Mouse (Mus musculus) cerebellum, adult (tissue): ENCODE data around the gene Gm10647.
"Not testable (repeated sequence)": the region's sequence is repeated elsewhere in the genome, so short reads cannot be mapped to it uniquely, and the experiment has no call there.

Experiments
- ATAC-seq: cut with Nextera tagmentation; 2 replicates; pipeline ENCODE4 v1.9.2; 2017; ENCODE audit warnings: mild to moderate bottlenecking, moderate library complexity, mixed read lengths; ENCODE audit not compliant: insufficient number of reproducible peaks, low FRiP score, low TSS enrichment

Gm10647 gene

DNA sequence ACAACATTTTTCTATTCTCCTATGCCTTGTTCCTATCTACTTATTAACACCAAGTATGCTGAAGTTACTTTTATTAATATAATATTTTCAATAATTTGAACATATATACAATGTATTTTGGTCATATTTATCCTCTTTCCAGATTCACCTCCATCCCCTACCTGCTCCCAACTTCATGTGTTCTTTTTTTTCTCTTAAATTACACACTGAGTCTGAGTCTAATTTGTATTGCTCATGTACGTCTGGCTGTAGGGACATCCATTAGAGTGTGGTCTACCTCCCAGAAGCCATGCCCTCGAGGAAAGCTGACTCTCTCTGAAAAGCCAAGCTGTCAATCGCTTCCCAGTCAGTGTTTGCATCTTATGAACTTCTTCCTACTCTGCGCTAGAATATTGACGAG, at the start of gene Gm10647:
Gm10647 (plus strand) TSS at position 301 of the 400 bp plus-strand sequence.
- no peak for ATAC-seq

DNA sequence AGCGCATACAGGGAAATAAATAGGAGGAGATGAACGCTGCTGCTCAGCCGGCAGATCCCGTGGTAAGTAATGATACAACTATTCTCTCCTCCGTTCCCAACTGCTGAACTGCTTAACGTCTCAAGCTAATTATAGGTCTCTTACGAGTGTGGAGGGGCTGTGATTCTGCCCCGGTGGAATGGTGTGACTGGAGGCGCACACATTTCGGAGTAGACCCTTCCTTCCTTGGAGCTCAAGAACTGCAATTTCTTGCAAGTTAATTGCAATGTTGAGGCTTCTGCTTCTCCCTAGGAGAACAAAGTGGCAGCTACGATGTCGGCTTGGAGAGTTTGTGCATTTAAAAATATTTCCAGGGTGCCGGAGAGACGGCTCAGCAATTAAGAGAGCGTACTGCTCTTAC, 48.4 kb upstream of the Gm10647 start:
- no peak for ATAC-seq

DNA sequence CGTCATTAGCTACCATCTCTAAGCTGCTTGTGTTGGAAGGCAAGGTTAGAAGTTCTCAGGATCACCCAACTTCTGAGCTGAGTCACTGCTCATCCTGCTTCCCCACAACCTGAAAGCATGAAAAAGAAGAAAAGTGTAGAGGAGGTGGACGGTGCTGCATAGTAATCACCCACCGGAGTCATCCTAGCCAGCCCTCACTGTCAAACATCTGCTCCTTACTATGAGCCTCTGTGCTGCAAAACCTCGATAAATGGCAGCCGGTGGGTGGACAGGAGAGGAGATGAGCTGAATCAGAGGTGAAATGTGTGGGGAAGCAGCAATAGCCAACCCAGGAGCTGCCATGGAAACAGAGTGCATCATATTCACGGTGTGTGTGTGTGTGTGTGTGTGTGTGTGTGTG, 44.0 kb upstream of the Gm10647 start:
- no peak for ATAC-seq

DNA sequence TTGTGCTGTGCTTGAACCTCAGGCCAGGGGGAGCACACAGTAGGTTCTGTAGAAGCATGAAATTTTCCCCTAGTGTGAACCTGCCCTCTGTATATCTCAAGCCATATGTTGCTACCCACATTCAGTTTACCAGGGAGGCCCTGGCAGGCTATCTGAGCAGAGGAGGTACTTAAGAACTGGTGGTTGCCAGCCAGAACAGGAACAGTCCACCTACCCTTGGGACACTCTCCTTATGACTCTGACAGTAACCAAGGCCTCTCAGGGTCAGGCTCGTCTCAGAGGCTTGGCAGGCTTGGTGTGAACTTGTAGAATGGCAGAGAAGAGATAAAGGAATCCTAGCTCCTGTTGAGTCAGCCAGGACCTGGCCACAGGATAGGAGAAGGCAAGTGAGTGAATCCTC, 35.8 kb upstream of the Gm10647 start:
- no peak for ATAC-seq

GRCm38 (mm10) chr9:66768721-66769120, 28.1 kb upstream of the Gm10647 start:
- no peak for ATAC-seq

DNA sequence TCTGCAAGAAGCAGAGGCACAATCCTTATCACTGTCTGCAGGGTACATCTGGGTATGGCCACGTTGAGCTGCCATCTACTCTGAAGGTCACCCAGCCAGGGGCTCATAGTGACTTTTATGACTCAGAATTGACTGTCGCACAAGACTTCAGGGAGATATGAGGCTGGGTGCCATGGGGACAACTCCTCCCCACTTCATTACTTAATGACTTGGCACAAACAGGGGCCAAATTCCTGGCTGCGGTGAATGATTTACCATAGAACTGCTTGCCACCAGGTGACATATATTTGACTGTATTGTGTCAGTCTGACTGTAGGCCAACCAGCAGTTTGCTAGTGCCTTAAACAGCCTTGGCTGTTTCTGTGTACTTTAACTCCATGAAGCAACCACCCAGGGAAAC, 27.6 kb upstream of the Gm10647 start:
- ATAC-seq, result no peak

- no peak for ATAC-seq
Measured at GRCm38 (mm10) chr9:66770701-66771100, 26.1 kb upstream of the Gm10647 start.

GRCm38 (mm10) chr9:66784552-66784951, 12.3 kb upstream of the Gm10647 start:
- ATAC-seq, result not testable (repeated sequence)

DNA sequence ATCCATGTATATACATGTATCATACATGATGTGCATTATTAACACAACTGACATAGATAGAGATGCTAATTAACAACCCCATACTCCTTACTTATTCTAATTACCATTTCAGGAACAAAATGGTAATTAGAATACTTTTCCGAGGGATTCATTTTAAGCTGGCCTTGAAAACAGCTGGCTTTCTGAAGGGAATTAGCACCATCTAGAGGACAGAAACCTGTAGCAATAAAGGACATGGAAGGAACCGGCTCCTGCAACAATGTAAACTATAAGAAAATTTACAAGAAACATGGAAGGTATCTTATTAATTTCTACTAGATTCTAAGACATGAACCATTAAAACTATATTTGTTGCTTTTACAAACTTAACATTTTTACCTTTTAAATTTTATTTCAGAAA, 9.0 kb upstream of the Gm10647 start:
- no peak for ATAC-seq

DNA sequence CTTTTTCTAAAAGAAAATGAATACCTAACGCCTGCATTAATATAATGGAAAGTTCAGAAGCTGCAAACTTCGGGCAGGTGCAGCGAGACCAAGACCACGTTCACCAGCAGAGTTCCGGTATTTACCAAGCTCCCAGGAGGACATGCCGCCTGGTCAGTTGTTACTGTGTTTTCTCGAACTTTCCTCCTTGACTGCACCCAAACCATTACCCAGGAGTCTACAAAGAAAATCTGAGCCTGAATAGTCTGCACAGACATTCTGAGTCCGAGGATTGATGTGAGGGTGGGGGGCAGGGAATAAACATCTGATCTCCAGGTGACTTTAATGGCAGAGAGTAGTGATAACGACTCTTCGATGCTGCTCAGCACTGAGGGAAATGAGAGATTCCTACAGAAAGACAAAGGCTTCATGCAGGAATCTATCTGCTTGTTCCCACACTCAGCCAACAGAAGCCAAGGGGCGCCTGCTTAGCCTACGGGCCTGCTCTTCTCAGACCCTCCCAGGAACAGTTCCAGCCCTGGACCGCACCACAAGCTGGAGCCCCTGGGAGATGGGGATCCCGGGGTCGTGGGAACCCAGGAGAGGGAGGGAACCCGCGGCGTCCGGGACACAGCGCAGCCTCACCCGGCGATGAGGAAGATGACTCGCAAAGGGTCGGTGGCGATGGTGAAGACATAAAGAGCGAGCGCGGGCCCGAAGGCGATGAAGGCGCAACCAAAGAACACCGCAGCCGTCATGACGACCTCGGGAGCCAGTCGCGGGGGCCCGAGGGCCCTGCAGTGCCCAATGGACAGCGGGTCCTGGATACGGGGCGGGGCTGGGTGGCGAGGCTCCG, 2.0 kb upstream of the Gm10647 start:
- no peak; the same call in 1 of the 2 replicates for ATAC-seq

- peak; percentile 95 for ATAC-seq
Measured at GRCm38 (mm10) chr9:66795464-66796324, 1.1 kb upstream of the Gm10647 start, which contains the start of gene Aph1b. Aph1b (minus strand) TSS chr9:66795490.

- ATAC-seq, result no peak
Measured at GRCm38 (mm10) chr9:66801947-66802346, 5.1 kb downstream of the Gm10647 start.

DNA sequence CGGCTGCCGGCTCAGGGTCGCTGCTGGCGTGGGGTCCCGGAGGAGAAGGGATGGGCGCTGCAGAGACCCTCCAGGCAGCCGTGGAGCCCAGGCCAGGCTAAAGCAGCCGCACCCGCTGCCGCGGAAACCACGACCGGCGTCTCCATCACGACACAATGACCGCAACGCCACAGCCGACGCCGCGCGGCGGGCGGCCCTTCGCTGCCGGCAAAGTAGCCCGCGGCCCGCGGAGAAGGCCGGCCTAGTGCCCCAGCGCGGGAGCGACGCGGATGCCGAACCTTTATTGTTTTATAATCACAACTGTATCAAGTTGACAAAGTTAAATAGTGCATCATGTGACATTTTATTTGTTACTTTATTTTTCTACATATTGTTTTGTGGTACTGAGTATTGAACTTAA, 9.1 kb downstream of the Gm10647 start:
- ATAC-seq, result not testable (repeated sequence)

DNA sequence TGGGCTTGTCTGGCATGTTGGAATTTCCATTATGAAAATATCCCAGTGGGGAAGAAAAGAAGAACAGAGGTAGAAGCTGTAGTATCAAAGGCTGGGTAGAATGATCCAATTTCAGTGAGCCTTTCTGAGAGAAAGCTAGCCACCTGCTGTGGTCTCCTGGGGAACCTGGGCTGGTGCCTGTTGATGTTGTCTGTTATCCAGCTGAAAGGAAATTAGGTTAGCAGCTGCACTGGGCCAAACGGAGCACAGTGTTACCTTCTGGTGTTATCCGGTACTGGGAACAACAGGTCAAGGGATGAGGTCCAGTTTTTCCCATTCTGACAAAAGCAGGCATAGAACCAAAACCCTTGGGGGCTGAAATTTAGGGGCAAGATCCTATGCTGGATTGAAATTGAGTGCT, 16.6 kb downstream of the Gm10647 start:
- no peak for ATAC-seq

DNA sequence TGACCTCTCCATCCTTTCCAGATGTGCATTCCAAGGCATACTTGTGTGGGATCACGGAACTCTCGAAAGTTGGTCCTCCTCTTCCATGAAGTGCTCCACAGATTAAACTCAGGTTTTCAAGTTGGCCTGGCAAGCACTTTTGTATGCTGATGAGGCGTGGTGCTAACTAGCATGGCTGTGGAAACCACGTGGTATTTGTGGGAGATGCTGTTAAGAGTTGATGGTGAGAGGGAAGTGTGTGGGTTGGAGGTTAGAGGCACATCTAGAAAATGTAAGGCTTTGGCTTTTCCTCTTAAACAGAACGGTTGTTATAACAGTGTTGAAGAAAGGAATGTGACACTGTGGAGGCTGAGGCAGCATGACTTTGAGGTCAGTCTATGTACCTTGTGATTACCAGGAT, 24.2 kb downstream of the Gm10647 start:
- no peak for ATAC-seq

- not testable (repeated sequence) for ATAC-seq
Measured at GRCm38 (mm10) chr9:66822255-66822654, 25.4 kb downstream of the Gm10647 start.

- ATAC-seq, result no peak
Measured at GRCm38 (mm10) chr9:66825990-66826389, 29.2 kb downstream of the Gm10647 start.

DNA sequence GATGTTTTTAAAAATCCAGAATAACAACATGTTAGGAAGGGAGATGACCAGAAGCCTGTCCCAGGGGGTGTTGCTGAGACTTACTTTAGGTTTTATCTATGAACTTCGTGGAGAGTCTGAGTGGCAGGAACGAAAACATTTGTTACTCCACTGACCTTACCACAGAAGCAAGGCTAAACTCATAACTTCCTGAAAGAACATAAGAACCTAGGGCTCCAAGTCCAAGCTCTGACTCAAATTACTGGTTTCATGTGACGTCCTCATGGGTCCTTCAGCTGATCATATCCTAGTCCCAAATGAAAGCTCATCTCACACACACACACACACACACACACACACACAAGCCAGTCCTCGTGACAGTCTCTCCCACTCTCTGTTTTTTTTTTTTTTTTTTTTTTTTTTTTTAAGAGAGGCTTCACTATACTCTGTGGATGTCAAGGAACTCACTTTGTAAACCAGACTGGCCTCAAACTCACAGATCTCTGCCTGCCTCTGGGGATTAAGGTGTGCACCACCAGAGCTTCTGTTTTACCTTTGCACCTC, 35.6 kb downstream of the Gm10647 start:
- no peak for ATAC-seq

- ATAC-seq, result no peak
Measured at GRCm38 (mm10) chr9:66833851-66834250, 37.0 kb downstream of the Gm10647 start.

DNA sequence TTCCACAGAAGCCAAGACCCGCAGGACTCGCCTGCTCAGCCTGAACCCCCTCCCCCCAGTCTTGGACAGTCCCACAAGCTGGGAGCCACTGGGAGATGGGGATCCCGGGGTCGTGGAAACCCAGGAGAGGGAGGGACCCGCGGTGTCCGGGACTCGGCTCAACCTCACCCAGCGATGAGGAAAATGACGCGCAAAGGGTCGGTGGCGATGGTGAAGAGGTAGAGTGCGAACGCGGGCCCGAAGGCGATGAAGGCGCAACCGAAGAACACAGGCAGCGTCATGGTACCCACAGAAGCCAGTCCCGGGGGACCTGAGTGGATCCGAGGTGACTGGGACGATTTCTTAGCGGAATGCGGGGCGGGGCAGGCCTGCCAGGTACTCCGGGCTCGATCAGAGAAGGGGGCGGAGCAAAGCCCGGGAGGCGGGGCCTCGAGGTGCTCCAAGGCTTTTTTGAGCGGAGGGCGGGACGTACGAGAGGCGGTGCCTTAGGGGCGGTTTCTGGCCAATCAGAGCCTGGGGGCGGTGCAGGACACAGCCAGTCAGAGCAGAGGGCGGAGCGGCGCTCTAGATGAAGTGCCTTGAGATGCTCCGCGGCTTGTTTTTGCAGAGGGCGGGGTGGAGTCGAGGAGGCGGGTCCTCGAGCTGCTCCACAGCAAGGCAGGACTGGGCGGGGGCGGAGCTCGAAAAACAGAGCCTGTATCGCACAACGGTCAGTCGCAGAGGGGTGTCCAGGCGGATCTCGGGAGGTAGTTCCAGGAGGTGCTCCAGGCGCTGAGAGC, 37.7 kb downstream of the Gm10647 start, which contains the start of gene Aph1c:
Aph1c (minus strand) TSS at position 409 of the 779 bp plus-strand sequence.
- peak; percentile 96 for ATAC-seq
